Mouse (Mus musculus) liver, postnatal 0 days (tissue): ENCODE measurements at regions not wholly inside any gene's neighbourhood (a gene's known extent, or its start where the extent isn't known, plus 50 kb on each side); places are given as distances from the start of the nearest gene placed in this dataset.

Source experiments
- CTCF ChIP-seq: sonication (generic); IDR thresholded peaks from 2 replicates; pipeline ENCODE4 v1.5.1; 2016; ENCODE audit warnings: antibody characterized with exemption, low read depth
- EP300 ChIP-seq: IDR thresholded peaks from 2 replicates; pipeline ENCODE4 v1.6.1; 2016; ENCODE audit warnings: antibody characterized with exemption, low read depth, mild to moderate bottlenecking

GRCm38 (mm10) chr10:111884701-111885100, 87.8 kb upstream of the Krr1 start:
- TF ChIP-seq CTCF, result no peak
- no peak for TF ChIP-seq EP300
